Mouse (Mus musculus): Measurements from ENCODE around the gene Urad.

Gene Urad

DNA sequence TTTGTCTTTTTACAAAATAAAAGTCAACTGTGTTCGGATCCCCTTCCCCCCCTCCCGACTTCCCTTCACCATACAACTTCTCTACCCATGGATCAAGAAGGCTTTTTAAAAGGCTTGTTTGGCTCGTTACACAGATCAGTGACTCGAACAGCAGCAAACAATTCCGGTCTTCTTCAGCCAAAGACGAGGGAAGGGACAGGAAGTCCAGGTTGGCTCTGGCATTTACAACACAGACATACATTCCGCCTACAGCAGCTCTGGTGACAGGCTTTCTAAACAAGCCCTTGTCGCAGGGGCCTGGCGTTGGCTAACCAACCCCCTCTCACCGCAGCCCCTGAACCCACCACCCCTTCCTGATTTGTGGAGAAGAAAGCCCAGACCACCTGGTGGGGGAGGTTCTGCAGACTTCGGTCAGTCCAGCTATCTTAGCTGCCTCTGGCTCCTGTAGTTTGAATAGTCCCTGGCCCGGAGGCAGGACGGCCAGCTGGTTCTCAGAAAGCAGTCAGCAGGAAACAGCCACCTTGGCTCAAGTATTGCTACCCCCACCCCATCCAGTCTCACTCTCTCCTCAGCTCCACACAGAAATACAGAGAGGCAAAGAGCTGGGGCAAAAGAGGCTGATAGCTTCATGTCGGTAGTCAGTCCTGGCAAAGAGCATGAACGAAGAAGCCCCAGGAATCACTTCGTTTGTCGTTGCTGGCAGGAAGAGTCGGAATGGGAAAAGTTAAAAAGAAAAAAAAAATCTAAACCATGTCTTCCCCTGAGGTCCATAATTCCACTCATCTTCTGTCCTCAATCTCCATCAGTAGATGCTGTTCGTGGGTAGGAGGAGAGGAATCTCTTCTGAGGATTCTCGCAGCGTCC is 21.1 kb downstream of the Urad start:
- intact Hi-C loops (cut with DNase I): no loop called here

DNA sequence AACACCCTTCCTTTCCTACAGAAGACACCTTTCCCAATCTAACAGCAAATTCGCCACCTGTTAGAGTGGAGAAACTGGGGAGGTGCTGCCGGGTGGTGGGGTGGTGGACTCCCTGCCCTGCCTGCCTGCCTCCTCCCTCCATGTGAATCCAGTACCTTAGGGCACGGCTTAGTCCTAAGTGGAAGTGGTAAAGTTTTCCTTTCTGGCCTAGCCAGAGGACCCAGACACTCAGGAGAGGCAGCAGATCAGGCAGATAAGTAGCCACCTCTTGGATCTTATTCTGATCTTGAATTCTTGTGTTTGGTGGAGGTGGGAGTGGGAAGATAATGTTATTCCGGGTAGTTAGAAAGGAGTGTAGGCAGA is 22.3 kb downstream of the Urad start:
- intact Hi-C loops (cut with DNase I): no loop called here

DNA sequence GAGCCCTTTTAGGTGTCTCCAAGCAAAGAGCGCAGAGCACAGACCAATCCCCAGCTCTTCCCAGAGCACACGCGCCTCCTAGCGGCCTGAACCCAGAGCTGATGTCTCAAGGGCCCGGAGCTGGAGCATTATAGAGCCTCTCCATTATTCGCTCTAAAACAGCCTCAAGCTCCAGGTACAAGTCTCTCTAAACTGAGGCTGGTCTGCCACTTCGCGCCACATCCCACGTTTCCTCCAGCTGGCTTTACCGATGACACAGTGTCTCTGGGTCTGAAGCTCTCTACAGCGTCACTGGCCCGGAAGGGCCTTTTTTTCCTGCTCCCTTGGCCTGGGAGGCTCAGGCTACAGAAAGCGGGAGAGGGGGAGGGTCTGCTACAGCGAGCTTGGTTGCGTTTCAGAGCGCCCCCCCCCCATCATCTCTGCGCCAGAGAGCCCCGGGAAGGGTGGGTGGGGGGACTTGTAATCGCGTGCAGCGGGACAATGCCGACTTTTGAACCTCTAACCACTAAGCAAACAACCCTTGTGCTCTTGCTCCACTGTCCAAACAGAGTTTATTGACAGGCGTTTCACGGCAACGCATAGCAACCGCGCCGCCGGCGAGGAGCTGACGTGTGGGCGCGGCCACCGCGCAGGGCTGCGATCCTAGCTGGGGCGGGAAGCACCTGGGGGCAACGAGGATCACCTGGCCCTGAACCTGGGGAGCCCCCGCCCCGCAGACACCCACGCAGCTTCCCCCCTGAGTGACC is 22.8 kb downstream of the Urad start:
- intact Hi-C loops (cut with DNase I): no loop called here

DNA sequence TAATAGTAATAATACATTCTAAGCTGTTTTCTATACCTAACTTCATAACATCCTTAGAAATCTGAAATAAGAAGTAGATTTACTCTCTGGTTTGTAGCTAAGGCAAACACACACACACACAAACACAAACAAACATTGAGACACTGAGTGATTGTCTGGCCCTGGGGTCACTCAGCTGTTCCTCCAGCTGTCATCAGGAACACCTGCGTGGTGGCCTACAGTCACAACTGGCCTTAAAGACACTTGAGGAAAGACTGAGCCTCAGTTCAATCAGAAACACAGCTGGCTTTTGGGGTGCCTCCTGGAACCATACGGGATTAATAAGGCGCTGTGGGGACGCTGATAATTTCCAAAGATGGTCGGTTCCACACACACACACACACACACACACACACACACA is 25.0 kb downstream of the Urad start:
- intact Hi-C loops (cut with DNase I): no loop called here

DNA sequence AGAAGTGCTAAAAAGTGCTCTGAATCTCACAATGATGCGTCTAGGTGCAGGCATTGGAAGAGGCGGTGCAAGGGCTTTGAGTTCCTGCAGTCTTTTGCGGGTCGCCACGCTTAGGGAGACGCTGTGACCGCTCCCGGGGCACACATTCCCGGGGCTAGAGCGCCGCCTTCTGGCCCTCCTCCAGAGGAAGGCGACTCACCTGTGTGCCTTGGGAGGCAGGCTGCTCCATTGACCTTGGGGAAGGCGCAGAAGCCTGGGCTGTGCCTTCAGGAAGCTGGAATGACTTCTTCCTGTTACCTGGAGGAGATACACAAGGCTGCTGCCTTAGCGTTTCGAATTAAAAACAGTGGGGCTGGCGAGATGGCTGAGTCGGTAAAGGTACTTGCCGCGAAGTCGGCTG is 28.1 kb downstream of the Urad start:
- intact Hi-C loops (cut with DNase I): no loop called here

- intact Hi-C loops (cut with DNase I): no loop called here
Observed at GRCm38 (mm10) chr5:147293127-147293910, 28.9 kb downstream of the Urad start.

DNA sequence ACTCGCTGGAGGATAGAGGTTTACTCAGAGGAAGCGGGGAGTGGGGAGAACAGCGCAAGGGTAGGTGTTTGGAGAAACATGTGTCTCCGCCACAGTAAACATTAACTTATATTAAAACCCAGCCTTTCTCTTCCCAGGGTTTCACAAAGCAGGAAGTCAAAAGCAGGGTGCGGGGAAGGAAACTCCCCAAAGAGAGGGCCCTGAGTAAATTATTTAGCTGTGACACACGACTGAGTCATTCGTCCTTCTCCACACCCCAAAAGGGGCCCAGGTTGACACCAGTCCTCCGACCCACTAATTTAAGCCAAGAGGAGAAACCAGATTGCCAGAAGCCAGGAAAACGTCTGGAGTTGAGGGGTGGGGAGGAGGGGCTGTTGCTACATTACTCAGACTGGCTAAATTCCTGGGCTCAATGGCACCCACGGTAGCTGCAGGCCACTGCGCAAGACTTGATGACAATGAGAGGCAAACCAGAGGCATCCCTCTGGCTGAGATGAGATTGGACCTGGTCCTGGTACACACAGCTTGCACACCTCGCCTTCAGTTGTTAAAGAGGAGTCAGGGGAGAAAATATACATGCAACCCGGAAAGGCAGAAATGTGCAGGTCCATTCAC is 29.6 kb downstream of the Urad start:
- intact Hi-C loops (cut with DNase I): no loop called here

- intact Hi-C loops (cut with DNase I): no loop called here
Observed at GRCm38 (mm10) chr5:147291764-147292505, 30.3 kb downstream of the Urad start.

DNA sequence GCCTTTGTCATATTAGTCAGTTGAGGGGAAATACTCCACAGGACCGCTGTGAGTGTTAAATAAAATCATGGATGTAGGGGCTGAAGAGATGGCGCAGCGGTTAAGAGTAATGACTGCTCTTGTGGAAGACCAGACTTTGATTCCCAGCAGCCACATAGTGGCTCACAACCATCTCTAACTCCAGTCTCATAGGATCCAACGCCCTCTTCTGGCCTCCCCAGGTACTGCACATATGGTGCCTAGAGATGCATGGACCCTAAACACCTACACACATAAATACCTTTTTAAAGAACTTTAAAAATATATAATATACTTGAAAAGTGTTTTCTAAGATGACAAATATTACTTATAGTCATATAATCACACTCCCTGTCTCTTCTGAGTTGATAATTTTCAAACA is 37.9 kb downstream of the Urad start:
- intact Hi-C loops (cut with DNase I): no loop called here

DNA sequence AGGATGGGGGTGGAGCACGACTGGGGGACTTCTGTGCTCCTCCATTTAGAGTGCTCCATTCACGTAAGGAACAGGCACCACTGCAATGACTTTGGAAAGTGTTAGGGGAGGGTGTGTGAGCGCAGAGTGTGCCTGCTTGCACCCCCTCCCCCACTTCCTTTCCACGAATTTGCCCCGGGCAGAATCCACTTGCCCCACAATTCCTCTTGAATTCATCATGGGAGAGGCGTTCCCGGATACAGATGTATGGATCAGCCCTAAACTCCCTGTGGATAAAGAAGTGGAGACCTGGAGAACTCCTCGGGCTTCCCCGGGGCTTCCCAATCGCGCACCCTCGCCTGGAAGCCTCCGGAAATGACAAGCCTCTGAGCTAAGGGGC is 44.7 kb downstream of the Urad start:
- intact Hi-C loops (cut with DNase I): no loop called here

- intact Hi-C loops (cut with DNase I): no loop called here
Observed at GRCm38 (mm10) chr5:147276701-147277546, 45.3 kb downstream of the Urad start.

DNA sequence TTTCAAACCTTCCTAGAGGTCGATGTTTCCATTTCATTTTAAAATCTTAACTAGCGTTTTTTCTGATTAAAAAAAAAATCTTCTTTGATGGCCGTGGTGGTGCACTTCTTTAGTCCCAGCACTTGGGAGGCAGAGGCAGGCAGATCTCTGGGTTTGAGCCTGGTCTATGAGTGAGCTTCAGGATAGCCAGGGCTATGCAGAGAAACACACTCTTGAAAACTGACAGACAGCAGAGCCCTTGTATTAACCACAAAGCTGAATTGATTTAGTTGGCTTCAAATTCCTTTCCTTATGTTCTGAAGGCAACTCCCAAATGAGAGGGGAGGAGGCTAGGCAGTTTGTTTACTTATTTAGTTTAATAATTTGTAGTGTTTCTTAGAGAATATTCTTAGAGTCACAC is 46.5 kb downstream of the Urad start:
- intact Hi-C loops (cut with DNase I): no loop called here

GRCm38 (mm10) chr5:147274174-147275141 is 47.8 kb downstream of the Urad start:
- intact Hi-C loops (cut with DNase I): no loop called here

DNA sequence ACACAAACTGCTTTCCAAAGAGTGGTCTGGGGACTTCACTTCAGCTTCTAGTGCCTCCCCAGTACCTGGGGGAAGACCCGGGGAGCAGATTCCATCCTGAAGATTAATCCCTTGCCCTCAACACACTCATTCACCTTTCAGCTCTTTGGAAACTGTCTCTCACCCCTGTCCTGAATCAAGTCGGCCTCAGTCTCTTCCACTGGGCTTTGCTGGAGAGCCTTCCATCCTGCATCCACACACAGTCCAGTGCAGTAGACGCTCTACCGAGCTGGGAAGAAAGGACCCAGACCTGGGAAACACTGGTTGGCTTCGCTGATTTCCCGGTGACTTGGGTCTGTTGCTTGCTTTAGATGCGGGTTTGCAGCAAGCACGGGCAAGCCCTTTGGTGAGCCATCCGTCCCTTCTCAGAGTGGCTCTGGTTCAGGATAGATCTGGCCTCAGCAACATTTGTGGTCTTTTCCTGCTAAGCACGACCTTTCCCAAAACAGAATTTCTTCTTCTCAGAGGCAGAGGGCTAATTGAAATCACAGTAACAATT is 49.4 kb downstream of the Urad start:
- intact Hi-C loops (cut with DNase I): no loop called here

DNA sequence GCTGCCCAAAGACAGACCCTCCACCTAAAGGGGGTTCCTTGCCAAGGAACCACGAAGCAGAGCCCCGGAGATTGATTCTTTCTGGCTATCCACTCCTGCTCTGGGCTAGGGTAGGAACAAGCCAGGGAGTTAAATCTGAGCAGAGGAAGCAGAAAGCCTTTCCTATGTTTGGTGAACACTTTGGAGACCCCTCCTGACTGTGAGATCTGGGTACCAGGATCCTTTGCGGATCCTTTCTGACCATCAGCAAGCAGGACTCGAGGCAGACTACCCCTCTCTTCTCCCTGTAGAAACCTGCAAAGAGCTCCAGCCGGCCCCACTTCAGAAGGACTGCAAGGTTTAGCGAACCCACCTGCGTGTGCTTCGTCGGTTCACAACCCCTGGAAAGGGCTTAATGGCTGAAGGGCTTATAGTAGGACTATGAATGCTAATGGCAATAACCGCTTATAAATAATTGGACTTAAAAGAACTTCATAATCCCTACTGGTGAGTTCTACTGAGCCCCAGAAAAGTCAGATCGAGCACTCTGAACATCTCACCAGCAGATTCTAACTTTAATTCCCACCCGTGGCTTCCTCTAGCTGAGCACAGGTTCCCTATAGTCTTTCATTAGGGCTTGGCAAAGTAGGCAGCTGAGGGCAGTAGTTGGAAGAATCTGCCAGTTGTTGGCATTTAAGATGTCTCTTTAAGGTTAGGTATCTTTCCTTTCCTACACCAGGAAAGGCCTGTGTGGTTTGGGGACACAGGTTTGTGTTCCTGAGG is 50.0 kb downstream of the Urad start:
- intact Hi-C loops (cut with DNase I): no loop called here

GRCm38 (mm10) chr5:147270673-147271655 is 51.3 kb downstream of the Urad start:
- intact Hi-C loops (cut with DNase I): no loop called here
